Mouse (Mus musculus) c-Kit-positive CD71-positive TER-119-positive erythroid progenitor cells, embryonic 14.5 days (primary cell): ENCODE measurements around the gene Adgrl2.

Source experiments
- DNase-seq: peaks from one replicate; pipeline ENCODE4 v3.0.0-alpha.2; 2013; ENCODE audit warnings: low spot score

Gene Adgrl2

GRCm38 (mm10) chr3:148821632-148822031 lies 168.7 kb downstream of the Adgrl2 start:
- no peak for DNase-seq

- no peak for DNase-seq
These were observed 170.9 kb downstream of the Adgrl2 start for GRCm38 (mm10) chr3:148819323-148820046.

- no peak for DNase-seq
These were observed 171.8 kb downstream of the Adgrl2 start for GRCm38 (mm10) chr3:148818414-148819105.

- DNase-seq: no peak
These were observed 172.9 kb downstream of the Adgrl2 start for GRCm38 (mm10) chr3:148817491-148817890.

- DNase-seq: no peak
These were observed 177.2 kb downstream of the Adgrl2 start for GRCm38 (mm10) chr3:148813121-148813520.

- no peak for DNase-seq
These were observed 178.3 kb downstream of the Adgrl2 start for GRCm38 (mm10) chr3:148812059-148812458.

- no peak for DNase-seq
These were observed 183.4 kb downstream of the Adgrl2 start for GRCm38 (mm10) chr3:148806977-148807376.

- DNase-seq: no peak
These were observed 197.0 kb downstream of the Adgrl2 start for GRCm38 (mm10) chr3:148793286-148793913.

- no peak for DNase-seq
These were observed 220.0 kb downstream of the Adgrl2 start for GRCm38 (mm10) chr3:148770310-148770709.
